Comparison of ENCODE assay signal across 8 mouse cellular contexts in genomic region chr11:98192901-98193805, GRCm38 (mm10). TPM values are rescaled to one million over a fixed set of nuclear protein-coding genes. Genes with fewer than 3 reads are reported as not detected.
A peak's percentile ranks its signal among the peaks of the same experiment; 100 is the strongest.
DNase-seq lines count a peak whose midpoint lies in the region; ATAC-seq lines count a peak whose summit lies in the region.

Med1 (minus strand) TSS chr11:98193293.

- H3K9ac ChIP-seq in heart, embryonic 14.5 days (ENCODE audit: low read length), result peak within 1 kb of the TSS; percentile 91
- peak within 1 kb of the TSS; percentile 82 for H3K9ac ChIP-seq in liver, embryonic 13.5 days
- peak within 1 kb of the TSS; percentile 95 for H3K9ac ChIP-seq in stomach, embryonic 16.5 days (ENCODE audit: low read length)

- H3K9me3 ChIP-seq in heart, embryonic 14.5 days (ENCODE audit: control insufficient read depth, low read length), result no peaks in the 10 kb centered on the region
- no peaks in the 10 kb centered on the region for H3K9me3 ChIP-seq in liver, embryonic 13.5 days (replicated peaks)
- no peaks in the 10 kb centered on the region for H3K9me3 ChIP-seq in stomach, embryonic 16.5 days (replicated peaks; ENCODE audit: control insufficient read depth, low read length)

- H3K36me3 ChIP-seq in heart, embryonic 14.5 days (ENCODE audit: control insufficient read depth, insufficient read depth, low read length), result peaks cover 25% of the 10 kb centered on the region
- peaks cover 26% of the 10 kb centered on the region for H3K36me3 ChIP-seq in liver, embryonic 13.5 days
- peaks cover 4% of the 10 kb centered on the region; the same call in 1 of the 2 replicates for H3K36me3 ChIP-seq in stomach, embryonic 16.5 days (ENCODE audit: control insufficient read depth, insufficient read depth, low read length)

- H3K4me1 ChIP-seq in heart, embryonic 14.5 days (ENCODE audit: control insufficient read depth in 2 of 2, insufficient read depth in 2 of 2, low read length in 2 of 2), result peaks cover 8 to 19% of the 10 kb centered on the region in 2 experiments; a peak in 3 of 4 replicates
- H3K4me1 ChIP-seq in liver, embryonic 13.5 days (replicated peaks), result peaks cover 24% of the 10 kb centered on the region
- peaks cover 9% of the 10 kb centered on the region for H3K4me1 ChIP-seq in stomach, embryonic 16.5 days (ENCODE audit: control insufficient read depth, insufficient read depth, low read length)

- peak; percentile 96 for DNase-seq in c-Kit-negative CD71-positive TER-119-positive erythroid progenitor cells, embryonic 14.5 days (ENCODE audit: low read depth, low spot score)
- peak; percentile 93 for DNase-seq in fibroblast of lung, adult 2 months (ENCODE audit: low read depth)
- peak; percentile 96 for DNase-seq in kidney, postnatal 14 days
- DNase-seq in liver, embryonic 13.5 days, result peak; percentile 92
- peak; percentile 90 for DNase-seq in neural tube, embryonic 10.5 days (ENCODE audit: extremely low spot score, low spot score)

- H3K27ac ChIP-seq in heart, embryonic 14.5 days (replicated peaks in 1 of 2; ENCODE audit: control insufficient read depth in 1 of 2, insufficient read depth in 1 of 2, low read depth in 2 of 2, low read length in 2 of 2), result peak within 1 kb of the TSS; percentile 92
- H3K27ac ChIP-seq in liver, embryonic 13.5 days, result peak within 1 kb of the TSS; percentile 86
- H3K27ac ChIP-seq in stomach, embryonic 16.5 days (ENCODE audit: low read length), result peak within 1 kb of the TSS; percentile 95

- peak within 1 kb of the TSS; percentile 81 for H3K4me2 ChIP-seq in heart, embryonic 14.5 days (ENCODE audit: low read length)
- peak within 1 kb of the TSS; percentile 80 for H3K4me2 ChIP-seq in liver, embryonic 13.5 days
- peak within 1 kb of the TSS; percentile 83 for H3K4me2 ChIP-seq in stomach, embryonic 16.5 days (ENCODE audit: low read depth, low read length)

- peak within 1 kb of the TSS; percentile 90 to 96 for H3K4me3 ChIP-seq in heart, embryonic 14.5 days (ENCODE audit: control insufficient read depth in 1 of 2, insufficient read depth in 1 of 2, low read depth in 1 of 2, low read length in 2 of 2)
- H3K4me3 ChIP-seq in liver, embryonic 13.5 days (replicated peaks), result peak within 1 kb of the TSS; percentile 73
- peak within 1 kb of the TSS; percentile 97 for H3K4me3 ChIP-seq in stomach, embryonic 16.5 days (replicated peaks; ENCODE audit: low read length)

- WGBS in heart, embryonic 14.5 days, result under 1% methylated on average over 53 of the region's 53 CpGs
- WGBS in liver, embryonic 13.5 days (ENCODE audit: insufficient replicate concordance), result under 1% methylated on average over 53 of the region's 53 CpGs
- under 1% methylated on average over 53 of the region's 53 CpGs for WGBS in stomach, embryonic 16.5 days

- no peaks in the 10 kb centered on the region for H3K27me3 ChIP-seq in heart, embryonic 14.5 days (ENCODE audit: control insufficient read depth, insufficient read depth, low read length)
- no peaks in the 10 kb centered on the region for H3K27me3 ChIP-seq in liver, embryonic 13.5 days
- no peaks in the 10 kb centered on the region for H3K27me3 ChIP-seq in stomach, embryonic 16.5 days (ENCODE audit: control insufficient read depth, insufficient read depth, low read length)

- peak; percentile 98 for ATAC-seq in CD4-positive, CD25-positive, alpha-beta regulatory T cell, adult 4 months
- peak; percentile 88 for ATAC-seq in heart, embryonic 14.5 days (ENCODE audit: insufficient number of reproducible peaks, insufficient read depth, low FRiP score, low read depth)
- peak; percentile 97 for ATAC-seq in liver, embryonic 13.5 days (ENCODE audit: low read depth)
- ATAC-seq in stomach, embryonic 16.5 days (ENCODE audit: insufficient read depth, low FRiP score), result peak; percentile 96

RNA-seq across cellular contexts. Expression of gene Med1, which starts in this region (rescaled TPM):
- polyA plus RNA-seq in CD4-positive, CD25-positive, alpha-beta regulatory T cell, adult 4 months (2017; shearing (Covaris generic)), result 100 to 1,000 TPM in 1 of 2 experiments, 10 to 100 TPM in 1; 97.7 to 127 TPM
- 40.2 TPM in 2 replicates for polyA plus RNA-seq in heart, embryonic 14.5 days (2014; fragmentation: Nextera tagmentation; extraction: Ambion mirVana)
- polyA plus RNA-seq in liver, embryonic 13.5 days (2015; fragmentation: Nextera tagmentation; extraction: Ambion mirVana), result 30.1 and 38.9 TPM in 2 replicates
- polyA plus RNA-seq in stomach, embryonic 16.5 days (2015; fragmentation: Nextera tagmentation; extraction: Ambion mirVana), result 46.4 and 53.3 TPM in 2 replicates

Comparison
In these comparisons a context has a peak if more than half of its experiments do, and no peak if none do; other contexts are left out.
1. Peak in every context shown above with its lines: DNase-seq, ATAC-seq, H3K4me3 ChIP-seq and H3K27ac ChIP-seq.